Mouse (Mus musculus): ENCODE measurements around the gene Plekha7. TPM values are rescaled to one million over a fixed set of nuclear protein-coding genes. Genes with fewer than 3 reads are reported as not detected.

Plekha7 gene
- total RNA-seq, 4 experiments from 2014 or later = 0.51 to 2.6 (median 1.4) TPM

GRCm38 (mm10) chr7:116251516-116251915, 56.7 kb downstream of the Plekha7 start:
- no peak for DNase-seq (ENCODE audit: low spot score in 2 of 2)

DNA sequence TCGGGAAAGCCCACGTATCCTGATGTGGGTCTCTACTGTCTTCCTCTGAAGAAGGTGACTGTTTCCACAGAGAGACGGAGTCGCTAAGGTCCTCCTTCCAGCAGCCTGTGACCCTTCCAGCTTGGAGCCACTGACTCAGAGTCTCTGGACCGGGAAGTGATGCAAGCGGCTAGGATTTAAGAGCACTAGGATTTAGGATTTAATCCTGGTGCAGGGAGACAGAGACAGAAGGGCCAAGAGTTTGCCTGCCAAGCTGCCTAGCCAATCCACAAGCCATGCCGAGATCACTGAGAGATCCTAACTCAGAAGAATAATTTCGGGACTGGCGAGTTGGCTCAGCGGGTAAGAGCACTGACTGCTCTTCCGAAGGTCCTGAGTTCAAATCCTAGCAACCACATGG, 59.6 kb downstream of the Plekha7 start:
- DNase-seq (ENCODE audit: low spot score in 2 of 2) = no peak

GRCm38 (mm10) chr7:116247377-116247729, 60.8 kb downstream of the Plekha7 start:
- DNase-seq (ENCODE audit: low spot score in 2 of 2) = no peak

DNA sequence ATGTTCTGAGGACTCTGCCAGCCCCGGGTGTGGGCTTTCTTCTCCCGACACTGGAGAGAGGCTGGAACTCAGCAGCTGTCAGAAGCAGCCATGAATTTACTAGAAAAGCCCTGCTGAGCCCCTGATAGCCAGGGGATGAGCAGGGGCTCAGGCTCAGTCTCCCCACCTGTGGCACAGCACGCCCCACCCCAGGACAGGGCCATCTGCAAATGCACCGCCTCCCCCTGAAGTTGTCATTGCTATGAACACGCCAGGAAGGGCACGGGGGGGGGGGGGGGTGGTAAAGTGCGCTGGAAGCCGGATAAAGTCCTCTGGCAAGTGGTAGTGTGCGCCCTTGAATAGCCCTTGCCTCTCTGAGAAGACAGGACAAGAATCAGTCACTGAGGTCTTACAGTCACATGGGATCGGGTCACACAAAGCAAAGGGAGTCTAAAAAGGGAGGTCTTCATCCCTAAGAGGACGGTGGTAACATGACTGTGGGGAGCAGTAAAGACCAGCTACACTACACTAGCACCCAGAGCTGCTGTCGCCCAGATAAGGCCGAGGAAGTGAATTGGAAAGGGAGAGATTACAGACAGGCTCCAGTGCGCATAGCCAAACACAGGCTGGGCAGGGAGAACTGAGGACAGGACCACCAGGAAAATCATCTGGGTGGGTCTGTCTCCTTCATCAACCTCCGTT, 61.3 kb downstream of the Plekha7 start:
- no peak for DNase-seq (ENCODE audit: low spot score in 2 of 2)

DNA sequence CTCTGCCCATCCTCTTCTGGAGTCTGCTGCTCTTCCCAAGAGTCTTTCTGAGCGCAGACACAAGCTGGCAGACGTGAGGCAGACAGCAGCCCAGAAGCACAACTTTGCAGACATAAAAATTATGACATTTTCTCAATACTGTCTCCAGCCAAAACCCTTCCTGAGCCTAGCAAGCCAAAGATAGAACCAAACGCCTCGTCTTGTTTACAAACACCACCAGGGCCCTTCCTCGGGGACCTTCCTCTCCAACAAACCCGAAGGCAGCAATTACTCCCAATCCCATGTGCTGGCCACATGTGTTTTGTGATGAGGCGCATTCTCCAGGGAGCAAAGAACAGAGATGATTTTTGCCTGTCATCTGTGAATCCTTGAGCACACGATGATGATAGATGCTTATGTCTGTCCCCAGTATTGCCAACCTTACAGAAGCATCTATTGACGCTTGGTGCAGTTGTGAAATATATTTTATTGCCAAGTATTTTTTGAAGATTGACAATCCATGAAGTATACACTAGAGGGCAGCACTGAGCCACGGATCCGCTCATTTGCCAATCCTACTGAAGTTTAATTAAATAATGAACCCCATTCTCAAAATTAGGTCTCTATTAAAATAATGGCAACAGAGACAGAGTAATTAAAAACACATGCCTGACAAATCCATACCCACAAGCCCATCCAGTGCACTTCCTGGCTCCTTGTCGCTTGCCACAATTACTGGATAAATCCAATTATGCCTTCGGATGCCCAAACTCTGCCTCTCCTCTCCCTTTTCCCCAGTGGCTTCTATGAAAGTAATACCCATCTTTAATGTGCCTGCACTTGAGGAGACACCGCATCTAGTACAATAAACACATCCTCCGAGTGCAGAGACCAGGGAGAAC, 62.1 kb downstream of the Plekha7 start:
- DNase-seq (ENCODE audit: low spot score in 2 of 2) = no peak

- no peak for DNase-seq (ENCODE audit: low spot score in 2 of 2)
These were observed 63.6 kb downstream of the Plekha7 start for GRCm38 (mm10) chr7:116244302-116245165.

DNA sequence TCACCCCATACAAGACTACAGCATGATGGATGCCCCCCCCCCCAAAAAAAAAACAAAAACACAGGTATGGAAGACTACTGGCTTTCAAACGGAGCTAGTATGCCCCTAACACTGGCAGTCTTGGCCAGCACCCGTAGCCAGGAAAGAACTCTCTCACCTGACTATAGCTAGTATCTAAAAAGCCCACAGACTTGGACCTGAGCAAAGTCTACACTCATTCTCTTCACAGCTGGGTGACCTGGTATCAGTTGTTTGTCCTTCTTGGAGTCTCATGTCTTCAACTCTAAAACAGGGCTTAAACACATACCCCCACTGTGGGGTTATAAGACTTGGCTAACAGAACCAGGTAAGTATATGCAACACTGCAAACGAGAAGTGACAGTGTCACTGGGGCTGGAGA, 65.4 kb downstream of the Plekha7 start:
- no peak for DNase-seq (ENCODE audit: low spot score in 2 of 2)

DNA sequence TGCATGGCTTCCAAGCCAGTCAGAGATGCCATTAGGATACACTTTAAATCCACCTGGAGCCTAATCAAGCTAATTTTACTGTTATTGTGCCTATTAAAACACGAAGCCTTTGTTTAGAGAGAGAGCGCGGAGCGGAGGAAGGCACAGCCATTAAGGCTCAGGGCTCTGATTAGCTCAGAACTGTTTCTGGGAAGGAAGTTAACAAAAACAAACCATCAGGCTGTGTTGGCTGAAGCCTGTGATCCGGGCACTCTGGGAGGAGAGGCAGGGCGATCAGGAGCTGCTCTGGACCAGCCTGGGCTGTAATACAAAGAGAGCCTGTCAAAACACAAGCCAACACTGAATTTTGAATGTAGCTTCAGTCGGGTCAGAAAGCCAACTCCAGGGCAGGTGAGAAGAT, 66.6 kb downstream of the Plekha7 start:
- no peak for DNase-seq (ENCODE audit: low spot score in 2 of 2)

- DNase-seq (ENCODE audit: low spot score in 2 of 2) = no peak
These were observed 67.2 kb downstream of the Plekha7 start for GRCm38 (mm10) chr7:116240791-116241474.

DNA sequence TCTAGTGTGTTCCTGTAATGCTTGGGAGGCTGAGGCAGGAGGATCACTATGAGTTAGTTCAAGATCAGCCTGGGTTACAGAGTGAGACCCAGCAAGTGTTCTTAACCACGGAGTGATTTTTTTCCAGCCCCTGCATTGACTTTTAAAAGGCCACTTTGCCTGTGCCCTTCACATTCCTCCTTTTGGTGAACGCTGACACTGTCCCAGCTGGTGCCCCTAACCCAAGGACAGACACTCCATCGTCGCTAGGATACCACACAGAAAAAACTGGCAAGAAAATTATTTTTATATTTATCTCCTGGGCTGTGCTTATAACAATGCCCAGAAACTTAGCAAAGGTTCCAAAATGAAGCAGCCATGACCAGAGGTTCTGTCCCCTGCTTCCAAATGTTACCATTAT, 67.8 kb downstream of the Plekha7 start:
- no peak for DNase-seq (ENCODE audit: low spot score in 2 of 2)

DNA sequence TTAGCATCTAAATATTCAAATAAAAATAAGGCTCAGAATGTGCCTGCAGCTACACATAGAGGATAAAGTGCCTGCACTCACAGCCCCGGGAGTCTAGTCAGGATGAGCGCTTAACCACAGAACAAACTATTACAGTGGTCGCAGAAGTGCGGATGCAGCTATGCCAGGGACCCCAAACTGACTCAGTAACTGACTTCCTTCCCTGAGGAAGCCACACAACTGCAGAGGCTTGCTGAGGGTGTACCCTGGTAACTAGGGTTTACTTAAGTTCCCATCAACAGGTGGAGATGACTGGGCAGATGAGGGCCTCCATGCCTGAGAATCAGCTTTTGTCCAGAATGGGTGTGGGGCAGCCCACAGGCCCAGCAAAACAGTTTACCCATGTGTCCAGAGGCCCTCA, 69.9 kb downstream of the Plekha7 start:
- no peak for DNase-seq (ENCODE audit: low spot score in 2 of 2)

- no peak for DNase-seq (ENCODE audit: low spot score in 2 of 2)
These were observed 70.8 kb downstream of the Plekha7 start for GRCm38 (mm10) chr7:116237157-116237981.

GRCm38 (mm10) chr7:116236608-116237007, 71.6 kb downstream of the Plekha7 start:
- no peak for DNase-seq (ENCODE audit: low spot score in 2 of 2)

DNA sequence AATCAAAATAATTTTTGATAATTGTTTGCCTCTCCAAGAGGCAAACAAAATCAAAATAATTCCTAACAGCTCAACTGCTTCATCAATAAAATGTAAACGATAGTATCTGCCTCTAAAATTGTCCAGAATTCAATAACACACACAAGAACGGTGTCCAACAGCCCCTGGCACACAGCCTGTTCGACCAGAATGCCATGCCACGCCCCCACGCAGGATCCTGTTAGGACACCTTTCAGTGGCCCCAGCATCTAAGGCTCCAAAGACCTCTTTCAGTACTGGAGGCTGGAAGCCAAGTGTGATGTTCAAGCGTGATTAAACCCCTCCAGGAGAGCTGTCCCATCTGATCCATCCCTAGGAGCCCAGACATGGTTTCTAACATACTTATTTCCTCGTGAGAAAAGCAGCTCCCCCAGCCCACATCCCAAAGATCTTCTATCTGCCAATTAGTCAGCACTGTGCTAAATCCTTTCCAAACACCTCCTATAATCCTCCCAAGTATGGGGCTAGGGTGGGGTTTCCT, 73.8 kb downstream of the Plekha7 start:
- DNase-seq (ENCODE audit: low spot score in 2 of 2) = no peak

- DNase-seq (ENCODE audit: low spot score in 2 of 2) = no peak
These were observed 77.2 kb downstream of the Plekha7 start for GRCm38 (mm10) chr7:116230811-116231609.

DNA sequence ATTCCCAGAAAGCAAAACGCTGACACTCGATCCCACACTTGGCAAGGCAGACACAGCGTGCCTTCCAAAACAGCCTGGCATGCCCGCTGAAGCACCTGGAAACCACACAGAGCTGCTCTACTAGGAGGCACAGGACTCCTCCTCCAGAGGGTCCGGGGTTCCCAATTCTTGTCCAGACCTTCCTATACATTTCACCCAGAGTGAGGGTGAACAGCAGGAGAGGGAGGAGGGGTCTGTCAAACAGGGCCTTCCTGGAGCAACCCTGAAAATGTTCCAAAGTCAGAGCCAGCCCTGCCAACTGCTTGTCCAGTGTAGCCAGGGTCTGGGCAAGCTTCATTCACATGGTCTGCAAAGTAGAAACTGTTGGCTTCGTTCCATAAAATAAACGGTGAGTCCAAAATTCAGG, 81.3 kb downstream of the Plekha7 start:
- peak in 1 of 2 experiments; percentile 28 for DNase-seq (ENCODE audit: low spot score in 2 of 2)

DNA sequence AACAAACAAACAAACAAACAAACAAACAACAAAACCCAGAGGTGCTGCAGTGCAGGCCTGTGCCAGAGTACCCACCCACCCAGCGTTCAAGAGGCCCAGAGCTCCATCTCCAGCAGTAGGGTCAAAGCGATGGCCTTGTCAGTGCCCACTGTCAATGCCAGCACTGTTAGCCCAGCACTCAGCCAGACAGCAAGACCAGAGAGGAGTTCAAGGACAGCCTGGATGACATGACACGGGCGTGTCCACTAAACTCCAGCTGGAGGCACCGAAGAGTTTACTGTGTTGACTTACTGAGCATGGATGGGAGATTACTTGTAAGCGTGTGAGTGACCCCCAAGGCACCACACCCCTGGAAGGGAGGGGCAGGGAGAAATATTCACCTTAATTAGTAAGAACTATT, 81.9 kb downstream of the Plekha7 start:
- DNase-seq (ENCODE audit: low spot score in 2 of 2) = no peak

DNA sequence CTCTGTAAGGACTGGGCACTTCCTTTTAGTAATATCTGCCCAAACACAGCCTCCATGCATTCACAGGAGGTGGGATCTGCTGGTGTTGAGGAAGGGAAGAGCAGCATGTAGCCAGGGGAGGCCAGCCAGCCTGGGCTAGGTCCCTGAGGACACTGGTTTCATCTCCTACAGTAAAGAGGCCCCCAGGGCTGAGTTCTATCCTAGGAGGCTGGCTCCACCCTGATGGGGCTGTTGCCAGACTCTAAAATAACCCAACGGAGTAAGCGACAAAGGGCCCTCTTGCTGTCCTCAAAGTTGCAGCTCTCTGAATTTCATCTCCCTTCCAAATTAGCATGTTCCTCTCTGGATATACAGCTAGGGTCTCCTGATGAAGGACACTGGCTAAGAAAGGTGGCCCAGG, 83.6 kb downstream of the Plekha7 start:
- no peak for DNase-seq (ENCODE audit: low spot score in 2 of 2)

Measured in gastrocnemius, adult 8-10 months (tissue).